Mouse (Mus musculus) naive thymus-derived CD4-positive, alpha-beta T cell, adult 2 months (primary cell): Measurements from ENCODE around the gene Ccdc54.

ENCODE experiments used
- DNase-seq: peaks from one replicate; pipeline ENCODE4 v3.0.0-alpha.2; 2011; ENCODE audit warnings: low read depth

The Ccdc54 gene

DNA sequence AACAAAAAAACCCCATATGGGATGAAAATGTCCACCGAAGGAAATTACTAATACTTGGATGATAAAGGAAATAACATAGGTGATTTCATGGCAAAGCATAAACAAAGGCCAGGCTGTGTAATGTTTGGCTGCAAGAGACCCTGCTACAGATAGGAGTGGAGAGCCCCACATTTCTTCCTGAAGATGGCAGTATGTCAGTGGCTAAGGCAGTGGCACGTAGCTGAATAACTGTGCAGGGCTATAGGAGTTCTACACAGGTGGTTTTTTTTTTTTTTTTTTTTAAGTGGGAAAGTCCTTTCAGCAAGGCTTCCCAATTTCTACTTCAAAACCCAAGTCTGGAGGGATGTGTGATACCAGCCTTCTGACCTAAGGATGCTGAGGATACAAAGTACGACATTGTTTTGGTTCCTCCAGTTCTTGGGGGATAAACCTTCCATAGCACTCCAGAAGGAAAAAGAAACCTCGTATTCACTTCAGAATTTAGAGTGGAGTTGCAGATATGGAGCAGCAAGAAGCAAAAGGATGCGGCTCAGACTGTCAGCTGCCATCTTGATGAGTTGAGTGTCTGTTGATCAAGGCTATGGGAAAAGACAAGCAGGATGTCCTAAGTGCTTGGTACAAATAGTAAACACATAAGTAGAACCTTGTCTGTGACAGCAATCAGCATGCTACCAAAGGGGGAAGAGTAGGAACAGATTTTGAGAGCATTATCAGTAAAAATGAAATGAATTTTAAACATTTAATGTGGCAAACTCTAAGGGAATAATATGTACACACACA lies 48.2 kb downstream of the Ccdc54 start:
- no peak for DNase-seq
